Mouse (Mus musculus) erythroblast, embryonic 14.5 days (primary cell): ENCODE data around the gene Icos.

ENCODE experiments used
- GATA1 ChIP-seq: IDR thresholded peaks from 2 replicates; pipeline ENCODE4 v1.6.1; 2012; ENCODE audit warnings: low read length, inconsistent platforms, mixed read lengths
- TAL1 ChIP-seq: IDR thresholded peaks from 3 replicates; pipeline ENCODE4 v1.6.1; 2012; ENCODE audit warnings: low read length, inconsistent platforms, mixed read lengths

GRCm38 (mm10) chr1:60940023-60940422, 37.7 kb upstream of the Icos start:
- TF ChIP-seq GATA1 (no peak), TAL1 (no peak)
